37 mouse cellular contexts compared by ENCODE assay signal in genomic region chr11:29572656-29573055, GRCm38 (mm10). TPM values are rescaled to one million over a fixed set of nuclear protein-coding genes. Genes with fewer than 3 reads are reported as not detected.
"Had no signal": no experiment of that assay in that cellular context is flagged by ENCODE, and none has a peak within 500 bp of the region (broad histone marks: within the 10 kb centered on the region; RNA-seq: fewer than 3 reads in every experiment).

No protein-coding gene starts in this region.

- H3K36me3 ChIP-seq: heart, embryonic 10.5 days; heart, embryonic 12.5 days; heart, embryonic 13.5 days; heart, embryonic 15.5 days; hindbrain, embryonic 10.5 days; hindbrain, embryonic 12.5 days; hindbrain, embryonic 13.5 days; hindbrain, embryonic 15.5 days; intestine, embryonic 15.5 days had no signal

- DNase-seq: heart, adult 2 months; heart, postnatal 10 days; heart, postnatal 14 days; heart, postnatal 36 days; heart, postnatal 4 days; kidney, adult 11 months; kidney, adult 18-20 months; kidney, postnatal 10 days; kidney, postnatal 14 days; kidney, postnatal 25 days; kidney, postnatal 36 days; kidney, postnatal 4 days; layer of hippocampus, adult 9-11 months; layer of hippocampus, postnatal 36 days had no signal

- H3K9me3 ChIP-seq: heart, embryonic 10.5 days; heart, embryonic 12.5 days; heart, embryonic 13.5 days; heart, embryonic 15.5 days; hindbrain, embryonic 10.5 days; hindbrain, embryonic 12.5 days; hindbrain, embryonic 13.5 days; hindbrain, embryonic 15.5 days; intestine, embryonic 15.5 days had no signal

- ATAC-seq: hindbrain, embryonic 16.5 days; hindbrain, postnatal 0 days; inflammation-experienced regulatory T-cells, adult 6 months; intestine, embryonic 15.5 days; intestine, embryonic 16.5 days; intestine, postnatal 0 days had no signal

- H3K4me2 ChIP-seq: heart, embryonic 11.5 days; heart, embryonic 12.5 days; heart, embryonic 13.5 days; heart, embryonic 15.5 days; hindbrain, embryonic 12.5 days; hindbrain, embryonic 13.5 days; hindbrain, embryonic 14.5 days; hindbrain, embryonic 15.5 days; intestine, embryonic 15.5 days had no signal

- H3K27me3 ChIP-seq: heart, embryonic 12.5 days; heart, embryonic 13.5 days; heart, embryonic 15.5 days; hindbrain, embryonic 12.5 days; hindbrain, embryonic 13.5 days; hindbrain, embryonic 15.5 days; intestine, embryonic 15.5 days had no signal

- H3K4me1 ChIP-seq: heart, embryonic 10.5 days; heart, embryonic 12.5 days; heart, embryonic 13.5 days; heart, embryonic 15.5 days; hindbrain, embryonic 10.5 days; hindbrain, embryonic 12.5 days; hindbrain, embryonic 13.5 days; hindbrain, embryonic 15.5 days; intestine, embryonic 15.5 days had no signal

- H3K27ac ChIP-seq: heart, adult 2 months; heart, embryonic 10.5 days; heart, embryonic 13.5 days; heart, embryonic 15.5 days; hindbrain, embryonic 10.5 days; hindbrain, embryonic 12.5 days; hindbrain, embryonic 13.5 days; hindbrain, embryonic 14.5 days; hindbrain, embryonic 15.5 days; hindbrain, postnatal 0 days; intestine, embryonic 15.5 days; kidney, postnatal 0 days; layer of hippocampus, adult 2 months; left cerebral cortex, adult 2 months had no signal

- H3K4me3 ChIP-seq: heart, adult 2 months; heart, embryonic 10.5 days; heart, embryonic 12.5 days; heart, embryonic 13.5 days; heart, embryonic 15.5 days; hindbrain, embryonic 10.5 days; hindbrain, embryonic 12.5 days; hindbrain, embryonic 13.5 days; hindbrain, embryonic 15.5 days; intestine, embryonic 15.5 days; layer of hippocampus, adult 2 months; left cerebral cortex, adult 2 months had no signal

- H3K9ac ChIP-seq: heart, embryonic 12.5 days; heart, embryonic 13.5 days; heart, embryonic 15.5 days; hindbrain, embryonic 12.5 days; hindbrain, embryonic 13.5 days; hindbrain, embryonic 14.5 days; hindbrain, embryonic 15.5 days; intestine, embryonic 15.5 days had no signal

RNA-seq across cellular contexts. Expression of gene Clhc1, which starts 24.9 kb away (rescaled TPM):
- total RNA-seq: heart, adult 2 months; heart, adult 8-10 months; heart, postnatal 10 days; heart, postnatal 14 days; heart, postnatal 25 days; heart, postnatal 36 days; hematopoietic stem cell, adult 5-6 weeks; hindbrain, postnatal 0 days had no signal
- polyA plus RNA-seq: heart, adult 2 months; hindbrain, embryonic 12.5 days; intestine, embryonic 15.5 days; intestine, postnatal 0 days; large intestine, adult 2 months had no signal
